Mouse (Mus musculus): Measurements from ENCODE around the gene Nup35. TPM values are rescaled to one million over a fixed set of nuclear protein-coding genes. Genes with fewer than 3 reads are reported as not detected.

The Nup35 gene
- polyA plus RNA-seq (2015; fragmentation: Nextera tagmentation; extraction: Ambion mirVana), result 51.0 and 56.1 TPM in 2 replicates

DNA sequence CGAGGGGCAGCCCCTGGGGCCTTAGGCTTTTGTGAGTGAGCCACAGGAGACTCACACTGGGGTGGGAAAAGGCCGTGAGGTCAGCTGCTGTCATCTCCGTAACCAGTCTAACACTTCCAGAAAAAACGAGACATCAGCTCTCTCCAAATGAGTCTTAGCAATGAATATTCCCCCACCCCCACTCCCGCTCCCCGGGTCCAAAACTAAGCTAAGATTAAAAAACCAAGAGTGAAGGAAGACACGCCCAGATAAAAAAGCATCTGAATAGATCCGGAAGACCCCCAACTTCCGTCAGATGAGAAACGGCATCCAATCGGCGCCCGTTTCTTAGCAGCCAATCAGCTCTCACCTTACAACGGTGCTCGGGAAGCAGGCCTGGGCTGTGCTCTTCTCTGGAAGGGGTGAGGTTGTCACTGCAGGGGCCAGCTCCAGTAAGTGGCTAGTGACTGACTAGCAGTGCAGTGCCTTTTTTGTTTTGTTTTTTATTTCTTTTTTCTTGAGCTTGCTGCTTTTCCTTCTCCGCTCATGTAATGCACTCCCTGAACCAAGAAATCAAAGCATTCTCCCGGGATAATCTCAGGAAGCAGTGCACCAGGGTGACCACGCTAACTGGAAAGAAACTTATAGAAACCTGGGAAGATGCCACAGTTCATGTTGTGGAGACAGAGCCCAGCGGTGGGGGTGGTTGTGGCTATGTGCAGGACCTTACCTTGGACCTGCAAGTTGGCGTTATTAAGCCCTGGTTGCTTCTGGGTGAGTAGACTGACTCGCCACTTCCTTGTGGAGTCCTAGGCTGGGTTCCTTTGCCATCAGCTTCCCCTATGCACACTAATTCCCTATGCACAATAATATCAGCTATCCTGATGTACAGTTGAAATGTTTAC, at the start of gene Nup35, which contains the start of gene Dusp19:
TSS of gene Nup35 (plus strand) at position 383 of the 884 bp plus-strand sequence.
TSS of gene Dusp19 (plus strand) at position 192 of the 884 bp plus-strand sequence.
- no peaks in the 10 kb centered on the region for H3K9me3 ChIP-seq
- 2% methylated on average over 21 of the region's 21 CpGs for WGBS
- H3K27ac ChIP-seq (replicated peaks), result peak within 1 kb of the TSS; percentile 77
- peak within 1 kb of the TSS; percentile 52 for H3K9ac ChIP-seq (replicated peaks)
- H3K4me3 ChIP-seq, result peak within 1 kb of the TSS; percentile 45
- H3K27me3 ChIP-seq, result no peaks in the 10 kb centered on the region; the same call in 1 of the 2 replicates
- ATAC-seq (replicated peaks), result peak; percentile 99
- H3K4me2 ChIP-seq (replicated peaks), result peak within 1 kb of the TSS; percentile 54
- no peaks in the 10 kb centered on the region for H3K36me3 ChIP-seq
- H3K4me1 ChIP-seq, result peaks cover 14% of the 10 kb centered on the region

DNA sequence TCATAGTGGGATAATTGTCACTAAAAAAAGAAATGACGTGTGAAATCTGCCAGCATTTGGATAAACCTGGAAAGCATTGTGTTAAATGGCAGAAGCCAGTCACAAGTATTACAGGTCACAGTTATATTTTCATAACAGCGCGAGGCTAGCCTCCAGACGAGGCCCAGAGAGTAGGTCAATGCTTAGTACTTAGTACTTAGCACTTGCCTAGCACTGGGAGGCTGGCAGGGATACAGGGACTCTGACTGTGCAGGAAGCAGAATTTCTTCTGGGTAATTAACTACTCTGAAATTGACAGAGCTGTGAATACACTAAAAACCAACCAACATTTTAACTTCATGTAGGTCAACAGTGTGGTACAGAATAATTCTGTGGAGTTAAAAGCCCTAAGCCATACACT, 49.6 kb upstream of the Nup35 start:
- H3K9ac ChIP-seq (replicated peaks), result no peak overlapping the region
- no peak overlapping the region for H3K4me2 ChIP-seq (replicated peaks)
- H3K4me1 ChIP-seq, result no peaks in the 10 kb centered on the region; the same call in 1 of the 2 replicates
- no peaks in the 10 kb centered on the region for H3K27me3 ChIP-seq
- H3K9me3 ChIP-seq, result no peaks in the 10 kb centered on the region
- 83% methylated on average over 4 of the region's 4 CpGs for WGBS
- H3K27ac ChIP-seq (replicated peaks), result no peak overlapping the region
- no peaks in the 10 kb centered on the region for H3K36me3 ChIP-seq
- H3K4me3 ChIP-seq, result no peak overlapping the region
- no peak for ATAC-seq (replicated peaks)

DNA sequence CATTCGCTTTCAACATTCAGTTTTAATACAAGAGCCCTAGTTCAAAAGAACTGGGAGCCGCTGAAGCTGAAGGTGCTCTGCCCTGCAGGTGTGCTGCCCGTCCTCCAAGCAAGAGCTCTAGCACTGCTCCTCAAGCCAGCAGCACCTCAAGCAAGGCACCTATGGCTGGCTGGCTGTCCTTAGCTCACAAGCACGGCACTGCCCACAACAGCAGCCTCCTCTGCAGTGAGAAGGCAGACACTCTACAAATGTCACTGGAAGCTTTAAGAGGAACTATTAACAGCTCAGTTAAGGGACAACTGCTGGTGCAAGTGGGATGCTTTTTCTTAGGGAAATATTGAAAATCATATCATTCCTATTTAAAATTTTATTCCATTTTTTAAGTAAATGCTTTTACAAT, 46.4 kb upstream of the Nup35 start:
- no peaks in the 10 kb centered on the region for H3K27me3 ChIP-seq
- no peak for ATAC-seq (replicated peaks)
- H3K4me1 ChIP-seq, result no peaks in the 10 kb centered on the region; the same call in 1 of the 2 replicates
- no peak overlapping the region for H3K4me3 ChIP-seq
- H3K4me2 ChIP-seq (replicated peaks), result no peak overlapping the region
- WGBS, result 70% methylated on average over 4 of the region's 4 CpGs
- no peak overlapping the region for H3K27ac ChIP-seq (replicated peaks)
- H3K9ac ChIP-seq (replicated peaks), result no peak overlapping the region
- H3K36me3 ChIP-seq, result no peaks in the 10 kb centered on the region
- H3K9me3 ChIP-seq, result no peaks in the 10 kb centered on the region

DNA sequence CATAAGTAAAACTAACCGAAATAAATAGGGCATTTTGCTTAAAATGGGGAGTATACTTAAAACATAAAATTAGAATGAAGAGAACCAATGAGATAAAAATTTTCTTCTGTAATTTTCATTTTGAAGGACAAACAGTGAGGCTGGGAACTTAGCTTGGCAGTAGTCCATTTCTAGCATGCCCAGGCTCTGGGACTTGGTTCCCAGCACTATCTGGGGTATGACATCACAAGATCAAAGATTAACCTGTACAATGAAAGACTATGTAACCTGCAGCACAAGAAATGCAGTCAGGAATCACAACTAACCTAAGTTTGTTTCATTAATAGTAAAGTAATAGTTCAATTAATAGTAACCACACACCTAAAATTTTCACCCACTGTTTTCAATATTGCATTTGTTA, 39.8 kb upstream of the Nup35 start:
- Histone ChIP-seq H3K9me3 (no peaks in the 10 kb centered on the region), H3K4me3 (no peak overlapping the region), H3K4me2 (replicated peaks) (no peak overlapping the region), H3K27ac (replicated peaks) (no peak overlapping the region), H3K4me1 (peaks cover 19% of the 10 kb centered on the region), H3K36me3 (no peaks in the 10 kb centered on the region), H3K27me3 (no peaks in the 10 kb centered on the region), H3K9ac (replicated peaks) (no peak overlapping the region)
- ATAC-seq (replicated peaks), result no peak
- 96% methylated on average over 1 of the region's 1 CpGs for WGBS

DNA sequence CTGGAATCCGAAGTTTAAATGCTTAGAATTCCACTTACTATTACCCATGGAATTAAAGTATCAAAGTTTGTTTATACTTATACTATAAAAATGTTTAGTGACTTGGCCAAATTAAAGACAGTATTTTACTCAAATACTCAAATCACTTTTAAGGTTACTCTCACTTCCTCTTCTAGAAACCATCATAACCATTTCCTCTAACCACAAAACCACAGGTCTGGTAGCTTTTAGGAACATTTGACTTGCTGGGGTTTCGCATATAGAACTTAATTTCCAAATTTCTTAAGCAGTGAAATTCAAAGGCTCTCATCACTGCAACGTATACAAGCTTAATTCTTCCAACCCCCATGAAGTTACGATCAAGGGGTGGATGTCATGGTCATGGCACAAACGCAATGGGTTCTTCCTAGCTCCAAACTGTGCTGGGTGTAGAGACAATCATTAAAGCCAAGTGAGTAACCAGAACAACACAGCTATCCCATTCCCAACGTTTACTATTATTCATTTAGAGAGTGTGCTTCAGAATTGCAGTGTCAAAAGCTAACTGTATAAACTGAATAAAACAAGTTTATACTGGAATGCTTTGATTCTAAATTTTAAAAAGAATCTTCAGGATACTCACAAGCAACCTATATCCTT, 37.7 kb upstream of the Nup35 start:
- peak overlapping the region; percentile 92 for H3K4me3 ChIP-seq
- H3K9ac ChIP-seq (replicated peaks), result no peak overlapping the region; the same call in 1 of the 2 replicates
- H3K4me2 ChIP-seq (replicated peaks), result peak overlapping the region; percentile 46
- H3K36me3 ChIP-seq, result no peaks in the 10 kb centered on the region
- ATAC-seq (replicated peaks), result no peak
- peaks cover 19% of the 10 kb centered on the region for H3K4me1 ChIP-seq
- 45% methylated on average over 6 of the region's 6 CpGs for WGBS
- no peaks in the 10 kb centered on the region for H3K27me3 ChIP-seq
- H3K9me3 ChIP-seq, result no peaks in the 10 kb centered on the region
- H3K27ac ChIP-seq (replicated peaks), result no peak overlapping the region

DNA sequence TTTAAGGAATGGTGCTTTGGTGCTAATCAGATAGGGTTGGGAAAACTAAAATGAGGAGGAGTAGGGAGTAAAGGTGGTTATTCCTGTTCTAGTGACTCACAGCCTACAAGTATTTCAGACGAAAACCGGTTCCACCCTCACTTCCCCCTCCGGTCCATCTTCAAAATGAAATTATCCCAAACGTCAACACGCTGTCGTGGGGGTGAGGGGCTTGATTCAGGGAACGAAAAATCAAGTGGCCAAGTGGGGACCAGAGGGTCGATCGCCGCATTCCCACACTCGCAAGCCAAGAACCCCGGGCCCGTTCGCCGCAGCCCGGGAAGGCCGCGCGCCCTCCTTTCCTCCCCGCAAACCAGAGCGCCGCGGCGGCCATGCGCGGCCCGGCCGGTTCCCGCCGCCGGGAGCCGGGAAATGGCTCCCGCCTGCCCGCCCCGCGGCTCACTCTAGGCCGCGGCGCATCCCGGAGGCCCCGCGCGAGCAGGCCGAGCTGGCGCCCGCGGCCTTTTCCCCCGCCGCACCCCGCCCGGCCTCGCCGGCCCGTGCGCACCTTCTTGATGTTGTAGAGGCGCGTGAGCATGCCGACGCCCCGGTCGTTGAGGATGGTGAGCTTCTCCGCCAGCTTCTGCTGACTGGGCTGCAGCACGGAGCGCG, 36.6 kb upstream of the Nup35 start:
- Histone ChIP-seq H3K4me1 (peaks cover 19% of the 10 kb centered on the region), H3K27ac (replicated peaks) (peak overlapping the region; percentile 96), H3K36me3 (no peaks in the 10 kb centered on the region), H3K4me3 (peak overlapping the region; percentile 92), H3K9ac (replicated peaks) (peak overlapping the region; percentile 95), H3K9me3 (no peaks in the 10 kb centered on the region), H3K27me3 (no peaks in the 10 kb centered on the region), H3K4me2 (replicated peaks) (peak overlapping the region; percentile 46)
- WGBS, result under 1% methylated on average over 65 of the region's 65 CpGs
- ATAC-seq (replicated peaks), result peak; percentile 79

DNA sequence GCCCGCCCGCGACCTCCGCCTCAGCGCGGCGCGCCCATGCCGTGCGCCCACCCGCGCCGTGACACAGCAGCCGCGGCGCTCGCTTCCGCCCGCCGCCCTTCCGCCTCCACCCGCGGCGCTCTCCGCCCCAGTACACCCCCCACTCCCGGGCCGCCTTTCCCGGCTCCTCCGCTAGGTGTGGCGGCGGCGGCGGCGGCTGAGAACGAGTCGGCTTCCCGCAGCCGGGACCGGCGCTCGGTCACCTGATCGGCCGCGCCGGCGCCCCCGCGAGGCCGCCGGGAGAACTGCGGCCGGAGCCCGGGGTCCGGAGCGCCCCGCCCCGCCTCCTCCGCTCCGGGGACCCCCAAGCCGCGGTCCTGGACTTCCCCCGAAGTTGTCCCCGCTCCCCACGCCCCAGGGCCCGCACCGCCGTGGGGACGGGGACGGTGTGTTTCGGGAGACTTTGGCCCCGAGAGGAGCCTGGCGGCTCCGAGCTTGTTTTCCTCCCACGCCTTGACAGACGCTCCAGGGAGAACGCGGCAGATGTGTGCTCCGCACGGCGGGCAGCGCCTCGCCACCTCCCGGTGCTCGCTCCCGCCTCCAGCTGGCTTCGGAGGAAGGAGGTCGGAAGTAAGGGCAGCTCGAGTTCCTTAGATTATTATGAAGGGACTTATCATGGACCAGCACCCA, 35.9 kb upstream of the Nup35 start, which contains the start of gene Nckap1:
TSS of gene Nckap1 (minus strand) at position 338 of the 669 bp plus-strand sequence.
- peak within 1 kb of the TSS; percentile 95 for H3K9ac ChIP-seq (replicated peaks)
- ATAC-seq (replicated peaks), result peak; percentile 95
- under 1% methylated on average over 80 of the region's 88 CpGs for WGBS
- peaks cover 19% of the 10 kb centered on the region for H3K4me1 ChIP-seq
- no peaks in the 10 kb centered on the region for H3K9me3 ChIP-seq
- H3K27me3 ChIP-seq, result no peaks in the 10 kb centered on the region
- H3K36me3 ChIP-seq, result no peaks in the 10 kb centered on the region
- peak within 1 kb of the TSS; percentile 92 for H3K4me3 ChIP-seq
- peak within 1 kb of the TSS; percentile 96 for H3K27ac ChIP-seq (replicated peaks)
- peak within 1 kb of the TSS; percentile 46 for H3K4me2 ChIP-seq (replicated peaks)

DNA sequence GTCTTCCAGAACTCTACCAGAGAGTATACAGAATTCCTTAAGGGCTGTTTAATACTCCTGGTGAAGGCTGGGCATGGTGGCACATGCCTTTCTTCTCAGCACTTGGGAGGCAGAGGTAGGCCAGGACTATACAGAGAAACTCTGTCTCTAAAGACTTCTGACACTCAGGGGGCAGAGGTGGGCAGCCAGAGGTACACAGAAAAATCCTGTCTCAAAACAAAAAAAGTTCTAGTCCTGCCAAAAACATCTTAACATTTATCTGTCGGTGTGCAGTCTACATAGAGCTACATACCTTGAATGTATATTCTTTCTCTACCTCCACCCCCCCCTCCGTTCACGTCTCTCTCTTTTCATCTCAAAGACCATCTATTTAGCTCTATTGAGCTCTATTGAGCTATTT, 34.7 kb upstream of the Nup35 start:
- Histone ChIP-seq H3K9ac (replicated peaks) (no peak overlapping the region), H3K36me3 (no peaks in the 10 kb centered on the region), H3K4me1 (peaks cover 19% of the 10 kb centered on the region), H3K4me2 (replicated peaks) (no peak overlapping the region), H3K9me3 (no peaks in the 10 kb centered on the region), H3K4me3 (no peak overlapping the region), H3K27me3 (no peaks in the 10 kb centered on the region), H3K27ac (replicated peaks) (no peak overlapping the region)
- ATAC-seq (replicated peaks), result no peak
- WGBS, result 61% methylated on average over 3 of the region's 3 CpGs

DNA sequence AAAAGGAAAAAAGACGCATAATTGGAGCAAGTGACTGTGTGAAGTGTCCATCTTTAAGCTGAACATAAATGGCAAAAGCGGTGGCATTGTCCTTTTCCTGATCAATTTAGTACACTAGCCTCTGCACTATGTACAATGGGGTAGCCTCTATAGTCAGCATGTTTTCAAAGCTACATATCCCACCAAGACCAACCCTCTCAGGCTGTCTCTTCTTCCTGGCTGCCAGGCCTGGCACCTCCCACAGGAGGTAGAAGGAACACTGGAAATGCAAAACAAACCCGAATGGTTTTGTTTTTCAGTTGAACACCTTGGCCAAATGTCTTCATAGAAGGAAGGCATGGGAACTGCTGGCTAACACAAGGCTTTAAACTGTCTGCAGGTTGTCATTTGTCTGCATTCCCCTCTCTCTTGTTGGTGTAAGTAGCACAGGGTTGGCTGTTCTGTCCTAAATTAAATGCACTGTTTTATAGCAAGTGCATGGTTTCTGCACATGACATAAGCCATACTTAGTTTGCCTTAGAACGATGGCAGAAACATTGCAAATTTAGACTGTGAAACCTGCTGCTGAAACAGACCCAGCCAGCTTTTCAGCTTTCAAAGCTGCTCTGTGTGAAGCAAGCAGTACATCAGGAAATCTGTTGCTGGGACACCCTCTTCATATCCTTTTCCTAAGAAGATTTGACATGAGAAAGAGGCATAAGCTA, 22.7 kb upstream of the Nup35 start:
- ATAC-seq (replicated peaks), result peak; percentile 78
- peak overlapping the region; percentile 47 for H3K27ac ChIP-seq (replicated peaks)
- WGBS, result 68% methylated on average over 4 of the region's 4 CpGs

DNA sequence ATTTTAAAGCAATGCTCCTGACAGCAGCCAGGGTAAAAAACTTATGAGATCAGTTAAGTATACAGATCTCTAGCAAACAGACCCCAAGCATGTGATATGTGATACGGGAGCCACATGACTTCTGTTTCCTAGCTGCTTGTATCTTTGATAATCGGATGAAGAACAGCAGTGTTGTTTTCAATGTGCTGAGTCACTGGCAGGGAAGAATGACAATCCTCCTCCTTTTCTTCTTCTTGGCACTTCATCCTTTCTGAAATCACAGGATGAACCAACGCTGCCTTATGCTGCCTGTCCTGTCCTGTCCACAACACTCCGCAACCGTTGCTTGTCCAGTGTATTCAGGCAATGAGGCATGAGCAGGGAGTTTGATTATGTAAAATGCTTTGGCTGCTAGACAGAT, 20.1 kb upstream of the Nup35 start:
- no peaks in the 10 kb centered on the region for H3K9me3 ChIP-seq
- H3K4me2 ChIP-seq (replicated peaks), result no peak overlapping the region
- H3K27me3 ChIP-seq, result no peaks in the 10 kb centered on the region
- H3K4me1 ChIP-seq, result 0 out of 2 replicates have a peak, but pooled peaks cover 4% of the 10 kb centered on the region
- H3K27ac ChIP-seq (replicated peaks), result no peak overlapping the region
- 73% methylated on average over 5 of the region's 5 CpGs for WGBS
- no peak for ATAC-seq (replicated peaks)
- H3K4me3 ChIP-seq, result no peak overlapping the region
- no peaks in the 10 kb centered on the region for H3K36me3 ChIP-seq
- no peak overlapping the region for H3K9ac ChIP-seq (replicated peaks)

More for the DNA sequence above, 22.7 kb upstream of the Nup35 start:
- no peaks in the 10 kb centered on the region for H3K9me3 ChIP-seq
- H3K36me3 ChIP-seq, result no peaks in the 10 kb centered on the region
- H3K27me3 ChIP-seq, result no peaks in the 10 kb centered on the region
- H3K4me2 ChIP-seq (replicated peaks), result no peak overlapping the region
- H3K9ac ChIP-seq (replicated peaks), result no peak overlapping the region
- 0 out of 2 replicates have a peak, but pooled peaks cover 4% of the 10 kb centered on the region for H3K4me1 ChIP-seq
- no peak overlapping the region for H3K4me3 ChIP-seq

DNA sequence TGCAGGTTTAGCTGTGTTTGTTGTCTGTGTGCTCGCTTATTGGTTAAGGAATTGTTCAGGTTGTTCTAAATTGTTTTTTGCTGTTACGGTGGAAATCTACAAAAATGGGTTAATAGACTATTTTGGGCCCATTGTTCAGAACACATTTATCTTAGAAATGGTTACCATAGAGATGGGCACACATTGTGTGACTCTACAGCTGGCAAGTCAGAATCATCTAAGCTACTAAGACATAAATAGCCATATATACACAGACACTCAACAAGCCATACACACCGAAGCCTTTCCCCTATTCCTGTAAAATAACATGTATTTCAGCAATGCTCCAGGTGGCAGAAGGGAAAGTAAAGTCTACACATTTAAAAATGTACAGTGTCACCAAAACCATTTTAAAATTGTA, 17.2 kb upstream of the Nup35 start:
- H3K9ac ChIP-seq (replicated peaks), result no peak overlapping the region
- no peak overlapping the region for H3K27ac ChIP-seq (replicated peaks)
- H3K4me1 ChIP-seq, result no peaks in the 10 kb centered on the region
- no peaks in the 10 kb centered on the region for H3K9me3 ChIP-seq
- no peak for ATAC-seq (replicated peaks)
- no peaks in the 10 kb centered on the region for H3K27me3 ChIP-seq
- WGBS, result 85% methylated on average over 3 of the region's 3 CpGs
- H3K36me3 ChIP-seq, result no peaks in the 10 kb centered on the region
- no peak overlapping the region for H3K4me2 ChIP-seq (replicated peaks)
- H3K4me3 ChIP-seq, result no peak overlapping the region
